Mouse (Mus musculus): ENCODE results near the gene Gm20489. TPM values are rescaled to one million over a fixed set of nuclear protein-coding genes. Genes with fewer than 3 reads are reported as not detected.

The Gm20489 gene
- total and polyA plus RNA-seq, 2 experiments from 2014 or later = not detected

- H3K9me3 ChIP-seq (ENCODE audit: low read length) = no peaks in the 10 kb centered on the region
- H3K4me2 ChIP-seq (ENCODE audit: low read depth) = peak overlapping the region; percentile 50
- H3K36me3 ChIP-seq (ENCODE audit: insufficient read depth) = peaks cover 4% of the 10 kb centered on the region; the same call in 1 of the 2 replicates
Measured at GRCm38 (mm10) chrX:101299473-101300426, 30.9 kb upstream of the Gm20489 start.

DNA sequence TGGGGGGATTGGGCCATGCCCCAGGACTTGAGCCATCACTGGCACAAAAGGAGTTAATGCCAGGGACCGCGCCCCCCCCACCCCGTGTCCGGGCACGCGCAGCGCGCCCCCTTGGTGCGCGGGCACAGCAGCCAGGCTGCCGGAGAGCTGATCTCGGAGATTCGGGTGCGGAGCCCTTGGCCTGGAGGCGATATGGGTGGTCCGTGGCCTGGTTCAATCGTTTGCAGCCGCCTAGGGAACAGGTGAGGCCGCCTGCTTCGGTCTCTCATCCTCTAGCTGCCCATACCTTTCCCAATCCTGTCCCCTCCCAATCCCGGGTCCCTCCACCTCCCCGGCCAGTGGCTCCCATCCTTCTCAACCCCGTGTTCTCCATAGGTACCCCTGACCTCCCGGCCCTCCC, 30.2 kb upstream of the Gm20489 start, which contains the start of gene Nlgn3:
Gene Nlgn3, plus strand, starts transcription at position 114 of the 400 bp plus-strand sequence.
- Histone ChIP-seq H3K4me1 (ENCODE audit: insufficient read depth) (no peaks in the 10 kb centered on the region), H3K27ac (ENCODE audit: low read depth, low read length) (peak within 1 kb of the TSS; percentile 83), H3K36me3 (ENCODE audit: insufficient read depth) (peaks cover 4% of the 10 kb centered on the region), H3K9me3 (ENCODE audit: low read length) (no peaks in the 10 kb centered on the region), H3K4me2 (ENCODE audit: low read depth) (peak within 1 kb of the TSS; percentile 50), H3K9ac (peak within 1 kb of the TSS; percentile 72), H3K4me3 (ENCODE audit: low read depth, low read length) (peak within 1 kb of the TSS; percentile 50), H3K27me3 (ENCODE audit: insufficient read depth, low read length) (no peaks in the 10 kb centered on the region)
- DNase-seq (peak; percentile 75), ATAC-seq (peak; percentile 21)
- no peak for TF ChIP-seq CTCF (IDR thresholded peaks at IDR 0.05; ENCODE audit: low read depth)
- WGBS = 24% methylated on average over 22 of the region's 24 CpGs

More at GRCm38 (mm10) chrX:101299473-101300426, 30.9 kb upstream of the Gm20489 start:
- 0 out of 2 replicates have a peak, but pooled peaks cover 2% of the 10 kb centered on the region for H3K4me1 ChIP-seq (ENCODE audit: insufficient read depth)
- H3K4me3 ChIP-seq (ENCODE audit: low read depth, low read length) = peak overlapping the region; percentile 50
- TF ChIP-seq CTCF (IDR thresholded peaks at IDR 0.05; ENCODE audit: low read depth) = no peak
- H3K9ac ChIP-seq = peak overlapping the region; percentile 72
- H3K27ac ChIP-seq (ENCODE audit: low read depth, low read length) = peak overlapping the region; percentile 83
- ATAC-seq (peak; percentile 73), DNase-seq (peak; percentile 72)
- WGBS = 34% methylated on average over 12 of the region's 13 CpGs
- no peaks in the 10 kb centered on the region for H3K27me3 ChIP-seq (ENCODE audit: insufficient read depth, low read length)

DNA sequence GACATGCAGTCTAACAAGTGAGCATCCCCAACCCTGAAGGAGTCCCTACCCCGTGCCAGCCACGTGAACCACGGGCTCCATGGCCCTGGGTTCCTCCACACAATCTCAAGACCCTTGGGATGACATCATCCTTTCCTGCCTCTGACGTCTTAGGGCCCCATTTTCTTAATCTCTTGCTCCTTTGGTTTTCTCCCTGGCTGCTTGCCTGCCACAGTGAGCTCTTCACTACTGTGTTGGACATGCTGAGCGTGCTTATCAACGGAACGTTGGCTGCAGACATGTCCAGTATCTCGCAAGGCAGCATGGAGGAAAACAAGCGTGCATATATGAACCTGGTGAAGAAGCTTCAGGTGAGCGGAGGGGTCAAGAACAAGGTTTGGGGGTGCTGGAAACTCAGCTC, 21.3 kb upstream of the Gm20489 start:
- Histone ChIP-seq H3K9me3 (ENCODE audit: low read length) (no peaks in the 10 kb centered on the region), H3K27ac (ENCODE audit: low read depth, low read length) (no peak overlapping the region), H3K27me3 (ENCODE audit: insufficient read depth, low read length) (no peaks in the 10 kb centered on the region), H3K36me3 (ENCODE audit: insufficient read depth) (peaks cover 49% of the 10 kb centered on the region), H3K4me2 (ENCODE audit: low read depth) (no peak overlapping the region), H3K9ac (no peak overlapping the region), H3K4me3 (ENCODE audit: low read depth, low read length) (no peak overlapping the region), H3K4me1 (ENCODE audit: insufficient read depth) (no peaks in the 10 kb centered on the region)
- ATAC-seq (no peak), DNase-seq (no peak)
- no peak for TF ChIP-seq CTCF (IDR thresholded peaks at IDR 0.05; ENCODE audit: low read depth)
- WGBS = 86% methylated on average over 10 of the region's 10 CpGs

DNA sequence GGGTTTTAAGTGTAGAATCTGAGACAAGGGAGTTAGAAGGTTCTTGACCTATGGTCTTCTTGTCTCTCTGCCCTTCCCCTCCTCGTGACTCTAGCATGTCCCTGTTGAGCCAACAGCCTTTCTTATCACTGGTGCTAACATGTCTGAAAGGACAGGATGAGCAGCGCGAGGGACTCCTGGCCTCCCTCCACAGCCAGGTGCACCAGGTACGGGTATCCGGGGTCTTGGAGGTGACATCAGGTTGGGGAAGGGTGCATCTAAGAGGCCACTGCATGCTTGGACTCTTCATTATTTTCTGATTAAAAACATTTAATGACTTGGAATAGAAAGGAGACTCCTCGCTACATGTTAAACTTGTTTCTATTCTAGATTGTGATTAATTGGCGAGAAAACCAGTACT, 20.2 kb upstream of the Gm20489 start:
- H3K9ac ChIP-seq = no peak overlapping the region
- H3K4me3 ChIP-seq (ENCODE audit: low read depth, low read length) = no peak overlapping the region
- peaks cover 48% of the 10 kb centered on the region for H3K36me3 ChIP-seq (ENCODE audit: insufficient read depth)
- 84% methylated on average over 7 of the region's 7 CpGs for WGBS
- H3K4me1 ChIP-seq (ENCODE audit: insufficient read depth) = no peaks in the 10 kb centered on the region
- DNase-seq = no peak
- H3K4me2 ChIP-seq (ENCODE audit: low read depth) = no peak overlapping the region
- H3K27me3 ChIP-seq (ENCODE audit: insufficient read depth, low read length) = no peaks in the 10 kb centered on the region
- no peak overlapping the region for H3K27ac ChIP-seq (ENCODE audit: low read depth, low read length)
- no peak for TF ChIP-seq CTCF (IDR thresholded peaks at IDR 0.05; ENCODE audit: low read depth)
- no peaks in the 10 kb centered on the region for H3K9me3 ChIP-seq (ENCODE audit: low read length)
- no peak for ATAC-seq

DNA sequence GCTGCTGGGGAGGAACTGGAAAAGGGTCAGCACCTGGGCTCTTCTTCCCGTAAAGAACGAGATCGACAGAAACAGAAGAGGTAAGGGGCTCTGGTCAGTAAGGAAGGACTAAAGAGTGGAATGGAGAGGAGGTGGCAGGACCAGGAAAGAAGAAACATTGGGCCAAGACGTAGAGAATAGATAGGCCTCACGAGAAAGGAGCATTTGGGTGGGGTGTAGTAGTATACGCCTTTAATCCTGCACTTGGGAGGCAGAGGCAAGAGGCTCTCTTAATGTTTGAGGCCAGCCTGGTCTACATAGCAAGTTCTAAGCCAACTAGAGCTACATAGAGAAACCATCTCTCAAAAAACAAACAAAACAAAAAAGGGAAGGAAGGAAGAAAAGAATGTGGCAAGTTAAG, 19.6 kb upstream of the Gm20489 start:
- Histone ChIP-seq H3K4me1 (ENCODE audit: insufficient read depth) (no peaks in the 10 kb centered on the region), H3K27ac (ENCODE audit: low read depth, low read length) (no peak overlapping the region), H3K36me3 (ENCODE audit: insufficient read depth) (peaks cover 44% of the 10 kb centered on the region; the same call in 1 of the 2 replicates), H3K4me3 (ENCODE audit: low read depth, low read length) (no peak overlapping the region), H3K4me2 (ENCODE audit: low read depth) (no peak overlapping the region), H3K27me3 (ENCODE audit: insufficient read depth, low read length) (no peaks in the 10 kb centered on the region), H3K9ac (no peak overlapping the region), H3K9me3 (ENCODE audit: low read length) (no peaks in the 10 kb centered on the region)
- WGBS = 93% methylated on average over 6 of the region's 6 CpGs
- ATAC-seq (no peak), DNase-seq (no peak)
- no peak for TF ChIP-seq CTCF (IDR thresholded peaks at IDR 0.05; ENCODE audit: low read depth)

DNA sequence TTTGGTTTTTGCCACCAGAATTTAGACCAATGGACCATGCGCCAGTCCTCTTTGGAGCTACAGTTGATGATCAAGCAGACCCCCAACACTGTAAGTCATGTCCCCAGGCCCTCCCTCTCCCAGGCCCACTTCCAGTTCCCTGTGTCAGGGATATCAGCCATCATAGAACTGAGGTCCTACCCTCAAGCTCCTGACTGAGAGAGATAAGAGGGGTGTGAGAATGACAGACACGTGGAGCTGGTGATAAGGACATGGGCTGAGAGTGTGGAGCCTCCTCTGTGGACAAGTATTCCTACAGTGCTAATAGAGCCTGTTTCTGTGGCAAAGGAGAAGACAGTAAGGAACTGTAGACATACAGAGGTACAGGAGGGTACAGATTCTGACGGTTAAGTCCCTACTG, 18.7 kb upstream of the Gm20489 start:
- peaks cover 41% of the 10 kb centered on the region; the same call in 1 of the 2 replicates for H3K36me3 ChIP-seq (ENCODE audit: insufficient read depth)
- no peaks in the 10 kb centered on the region for H3K4me1 ChIP-seq (ENCODE audit: insufficient read depth)
- no peak overlapping the region for H3K4me2 ChIP-seq (ENCODE audit: low read depth)
- no peaks in the 10 kb centered on the region for H3K9me3 ChIP-seq (ENCODE audit: low read length)
- no peak overlapping the region for H3K9ac ChIP-seq
- H3K4me3 ChIP-seq (ENCODE audit: low read depth, low read length) = no peak overlapping the region
- WGBS = 91% methylated on average over 3 of the region's 3 CpGs
- H3K27me3 ChIP-seq (ENCODE audit: insufficient read depth, low read length) = no peaks in the 10 kb centered on the region
- no peak overlapping the region for H3K27ac ChIP-seq (ENCODE audit: low read depth, low read length)
- no peak for TF ChIP-seq CTCF (IDR thresholded peaks at IDR 0.05; ENCODE audit: low read depth)
- DNase-seq (no peak), ATAC-seq (no peak)
